Mouse (Mus musculus) brain, embryonic 14.5 days (tissue): ENCODE measurements around the gene Erc1.

Experiments used
- CTCF ChIP-seq: fragments of 200-500 bp; IDR thresholded peaks from 2 replicates; pipeline ENCODE4 v1.5.1; 2012; ENCODE audit warnings: inconsistent platforms, mild to moderate bottlenecking, moderate library complexity, borderline replicate concordance; ENCODE audit not compliant: insufficient read depth, insufficient read length; ENCODE audit errors: extremely low read depth
- POLR2A ChIP-seq: fragments of 200-500 bp; IDR thresholded peaks from 2 replicates; pipeline ENCODE4 v1.6.1; 2012; ENCODE audit warnings: mild to moderate bottlenecking, inconsistent platforms, borderline replicate concordance; ENCODE audit not compliant: poor library complexity, insufficient read depth, insufficient read length, severe bottlenecking; ENCODE audit errors: extremely low read depth

- TF ChIP-seq CTCF = no peak
- no peak for TF ChIP-seq POLR2A
Observed at GRCm38 (mm10) chr6:119892711-119893110, 44.7 kb upstream of the Erc1 start.
